Mouse (Mus musculus) lung, embryonic 15.5 days (tissue): Measurements from ENCODE around the gene Krt17. TPM values are rescaled to one million over a fixed set of nuclear protein-coding genes. Genes with fewer than 3 reads are reported as not detected.

Source experiments
- polyA plus RNA-seq: library from polyadenylated mRNA; unstranded; fragments of >200 nt; fragmentation: Nextera tagmentation; extraction: Ambion mirVana; gene quantifications from 2 replicates; pipeline ENCODE4 v1.2.1, GENCODE M21; 2015

Gene Krt17
- polyA plus RNA-seq, 1 experiment from 2014 or later, result 18.2 TPM

Other genes with a start within 250 kb of the Krt17 start
- not detected in 2 replicates for gene Krt33a, start 244.8 kb downstream of the Krt17 start, polyA plus RNA-seq
- not detected in 2 replicates for gene Krt33b, start 231.2 kb downstream of the Krt17 start, polyA plus RNA-seq
- 0.34 TPM in 1 of 2 replicates, not detected in the other for gene Krt34, start 219.5 kb downstream of the Krt17 start, polyA plus RNA-seq
- 0.10 TPM in 1 of 2 replicates, not detected in the other for gene Krt31, start 210.5 kb downstream of the Krt17 start, polyA plus RNA-seq
- gene Krt32, start 172.8 kb downstream of the Krt17 start, polyA plus RNA-seq, result not detected in 2 replicates
- not detected in 2 replicates for gene Krt35, start 164.8 kb downstream of the Krt17 start, polyA plus RNA-seq
- 0.13 and 0.20 TPM in 2 replicates for gene Krt36, start 155.4 kb downstream of the Krt17 start, polyA plus RNA-seq
- 4.0 and 7.4 TPM in 2 replicates for gene Krt13, start 139.5 kb downstream of the Krt17 start, polyA plus RNA-seq
- 49.1 and 59.3 TPM in 2 replicates for gene Krt15, start 125.1 kb downstream of the Krt17 start, polyA plus RNA-seq
- 253 and 264 TPM in 2 replicates for gene Krt19, start 112.4 kb downstream of the Krt17 start, polyA plus RNA-seq
- gene Krt9, start 67.8 kb downstream of the Krt17 start, polyA plus RNA-seq, result not detected in 2 replicates
- gene Krt14, start 53.5 kb downstream of the Krt17 start, polyA plus RNA-seq, result 1.2 and 2.6 TPM in 2 replicates
- not detected in 2 replicates for gene Krt16, start 12.1 kb downstream of the Krt17 start, polyA plus RNA-seq
- gene Krt42, start 8.8 kb upstream of the Krt17 start, polyA plus RNA-seq, result not detected in 2 replicates
- gene Eif1, start 58.9 kb upstream of the Krt17 start, polyA plus RNA-seq, result 1,642 and 1,646 TPM in 2 replicates
- not detected in 2 replicates for gene Gast, start 73.4 kb upstream of the Krt17 start, polyA plus RNA-seq
- 19.8 and 20.7 TPM in 2 replicates for gene Hap1, start 95.1 kb upstream of the Krt17 start, polyA plus RNA-seq
- 122 and 136 TPM in 2 replicates for gene Jup, start 136.7 kb upstream of the Krt17 start, polyA plus RNA-seq
- 71.5 and 73.4 TPM in 2 replicates for gene P3h4, start 153.8 kb upstream of the Krt17 start, polyA plus RNA-seq
- gene Fkbp10, start 154.7 kb upstream of the Krt17 start, polyA plus RNA-seq, result 142 and 143 TPM in 2 replicates
- gene Nt5c3b, start 180.8 kb upstream of the Krt17 start, polyA plus RNA-seq, result 129 and 133 TPM in 2 replicates
- gene Klhl10, start 180.9 kb upstream of the Krt17 start, polyA plus RNA-seq, result 0.56 and 0.88 TPM in 2 replicates
- 8.6 and 9.3 TPM in 2 replicates for gene Klhl11, start 211.7 kb upstream of the Krt17 start, polyA plus RNA-seq